Mouse (Mus musculus) limb, embryonic 15.5 days (tissue): ENCODE results near the gene Prkca. TPM values are rescaled to one million over a fixed set of nuclear protein-coding genes. Genes with fewer than 3 reads are reported as not detected.

ENCODE experiments used
- ATAC-seq: fragments of 200-750 bp; cut with Nextera tagmentation; 2 replicates; pipeline ENCODE4 v1.8.0; 2017; ENCODE audit warnings: low read depth, moderate TSS enrichment; ENCODE audit not compliant: insufficient number of reproducible peaks, low FRiP score, low TSS enrichment
- H3K27ac ChIP-seq: fragments of 300-500 bp; sonication (generic); 2 replicates; pipeline ENCODE4 v1.5.1; 2015; ENCODE audit warnings: moderate library complexity, mild to moderate bottlenecking, inconsistent platforms
- H3K27me3 ChIP-seq: fragments of 300-500 bp; sonication (generic); 2 replicates; pipeline ENCODE4 v1.6.1; 2015; ENCODE audit warnings: inconsistent platforms
- H3K36me3 ChIP-seq: fragments of 300-500 bp; sonication (generic); 2 replicates; pipeline ENCODE4 v1.6.1; 2015; ENCODE audit warnings: inconsistent platforms
- H3K4me1 ChIP-seq: fragments of 300-500 bp; sonication (generic); 2 replicates; pipeline ENCODE4 v1.6.1; 2015; ENCODE audit warnings: inconsistent platforms
- H3K4me2 ChIP-seq: fragments of 300-500 bp; sonication (generic); 2 replicates; pipeline ENCODE4 v1.6.1; 2015; ENCODE audit warnings: mild to moderate bottlenecking, inconsistent platforms
- H3K4me3 ChIP-seq: fragments of 300-500 bp; sonication (generic); 2 replicates; pipeline ENCODE4 v1.5.1; 2015; ENCODE audit warnings: mild to moderate bottlenecking, inconsistent platforms
- H3K9ac ChIP-seq: fragments of 300-500 bp; sonication (generic); 2 replicates; pipeline ENCODE4 v1.6.1; 2015; ENCODE audit warnings: inconsistent platforms
- H3K9me3 ChIP-seq: fragments of 300-500 bp; sonication (generic); 2 replicates; pipeline ENCODE4 v1.6.1; 2016; ENCODE audit warnings: inconsistent platforms
- WGBS: fragments of 180-500 bp; shearing (Covaris S2); methylation state at CpG from one replicate; pipeline ENCODE4 v1.1.7; 2015; 5-methylcytosine and 5-hydroxymethylcytosine counted together
- polyA plus RNA-seq: library from polyadenylated mRNA; unstranded; fragments of >200 nt; fragmentation: Nextera tagmentation; extraction: Ambion mirVana; gene quantifications from 2 replicates; pipeline ENCODE4 v1.2.1, GENCODE M21; 2015

Prkca gene
- polyA plus RNA-seq, 1 experiment from 2014 or later: 8.3 TPM

- 63% methylated on average over 5 of the region's 5 CpGs for WGBS
Observed at GRCm38 (mm10) chr11:108309791-108310190, 33.9 kb downstream of the Prkca start.

GRCm38 (mm10) chr11:108308253-108308652, 35.5 kb downstream of the Prkca start:
- Histone ChIP-seq H3K9ac (no peak overlapping the region), H3K27me3 (no peaks in the 10 kb centered on the region), H3K27ac (no peak overlapping the region), H3K4me3 (no peak overlapping the region), H3K9me3 (no peaks in the 10 kb centered on the region), H3K4me2 (no peak overlapping the region), H3K4me1 (no peaks in the 10 kb centered on the region), H3K36me3 (no peaks in the 10 kb centered on the region)
- 91% methylated on average over 5 of the region's 5 CpGs for WGBS
- no peak for ATAC-seq

More at GRCm38 (mm10) chr11:108309791-108310190, 33.9 kb downstream of the Prkca start:
- no peak overlapping the region for H3K4me3 ChIP-seq
- H3K9me3 ChIP-seq: no peaks in the 10 kb centered on the region
- no peak for ATAC-seq
- no peak overlapping the region for H3K4me2 ChIP-seq
- no peak overlapping the region for H3K9ac ChIP-seq
- no peaks in the 10 kb centered on the region for H3K27me3 ChIP-seq
- no peak overlapping the region for H3K27ac ChIP-seq
- H3K36me3 ChIP-seq: no peaks in the 10 kb centered on the region
- H3K4me1 ChIP-seq: peaks cover 3% of the 10 kb centered on the region; the same call in 1 of the 2 replicates

DNA sequence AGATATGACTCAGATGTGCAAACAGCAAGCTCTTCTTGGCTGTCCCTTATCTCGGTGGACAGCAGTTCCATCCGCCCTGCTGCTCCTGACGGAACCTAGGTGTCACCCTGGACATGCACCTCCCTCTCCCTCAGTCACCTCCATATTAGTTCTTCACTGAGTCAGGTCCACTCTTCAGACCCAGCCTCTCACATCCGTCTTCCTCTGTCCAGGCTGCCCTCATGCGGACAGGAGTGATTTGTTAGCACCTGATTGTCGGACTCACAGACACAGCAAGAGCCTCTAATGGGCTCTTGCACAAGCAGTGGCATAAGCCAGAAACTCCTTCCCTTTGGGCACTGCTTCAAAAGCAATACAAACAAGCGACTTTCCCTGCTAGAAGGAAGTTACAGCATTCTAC, 36.5 kb downstream of the Prkca start:
- Histone ChIP-seq H3K36me3 (no peaks in the 10 kb centered on the region), H3K4me2 (no peak overlapping the region), H3K27ac (no peak overlapping the region), H3K4me3 (no peak overlapping the region), H3K4me1 (peaks cover 6% of the 10 kb centered on the region; the same call in 1 of the 2 replicates), H3K9ac (no peak overlapping the region), H3K9me3 (no peaks in the 10 kb centered on the region), H3K27me3 (no peaks in the 10 kb centered on the region)
- no peak for ATAC-seq
- 66% methylated on average over 7 of the region's 7 CpGs for WGBS

GRCm38 (mm10) chr11:108303787-108304186, 39.9 kb downstream of the Prkca start:
- H3K9ac ChIP-seq: no peak overlapping the region
- no peak overlapping the region for H3K27ac ChIP-seq
- no peaks in the 10 kb centered on the region for H3K9me3 ChIP-seq
- no peak overlapping the region for H3K4me2 ChIP-seq
- no peak for ATAC-seq
- no peaks in the 10 kb centered on the region for H3K27me3 ChIP-seq
- no peak overlapping the region for H3K4me3 ChIP-seq
- 88% methylated on average over 4 of the region's 4 CpGs for WGBS
- H3K4me1 ChIP-seq: peaks cover 36% of the 10 kb centered on the region
- no peaks in the 10 kb centered on the region for H3K36me3 ChIP-seq

GRCm38 (mm10) chr11:108301796-108302490, 41.8 kb downstream of the Prkca start:
- Histone ChIP-seq H3K4me2 (no peak overlapping the region), H3K9ac (no peak overlapping the region), H3K27me3 (no peaks in the 10 kb centered on the region), H3K9me3 (no peaks in the 10 kb centered on the region), H3K27ac (0 out of 2 replicates have a peak overlapping the region, but pooled peaks have one; percentile 38), H3K36me3 (no peaks in the 10 kb centered on the region), H3K4me1 (peaks cover 36% of the 10 kb centered on the region), H3K4me3 (no peak overlapping the region)
- no peak for ATAC-seq
- whole genome bisulfite sequencing: 48% methylated on average over 10 of the region's 10 CpGs

GRCm38 (mm10) chr11:108301036-108301435, 42.7 kb downstream of the Prkca start:
- WGBS: 66% methylated on average over 6 of the region's 6 CpGs
- H3K4me3 ChIP-seq: no peak overlapping the region
- no peaks in the 10 kb centered on the region for H3K27me3 ChIP-seq

GRCm38 (mm10) chr11:108300443-108300842, 43.3 kb downstream of the Prkca start:
- no peak for ATAC-seq
- Histone ChIP-seq H3K4me3 (no peak overlapping the region), H3K4me1 (peaks cover 36% of the 10 kb centered on the region), H3K9me3 (no peaks in the 10 kb centered on the region), H3K4me2 (no peak overlapping the region), H3K27ac (no peak overlapping the region), H3K9ac (no peak overlapping the region), H3K36me3 (no peaks in the 10 kb centered on the region), H3K27me3 (no peaks in the 10 kb centered on the region)
- 91% methylated on average over 1 of the region's 1 CpGs for WGBS

More at GRCm38 (mm10) chr11:108301036-108301435, 42.7 kb downstream of the Prkca start:
- ATAC-seq: no peak
- Histone ChIP-seq H3K4me2 (no peak overlapping the region), H3K4me1 (peaks cover 36% of the 10 kb centered on the region), H3K27ac (no peak overlapping the region), H3K36me3 (no peaks in the 10 kb centered on the region), H3K9me3 (no peaks in the 10 kb centered on the region), H3K9ac (no peak overlapping the region)

DNA sequence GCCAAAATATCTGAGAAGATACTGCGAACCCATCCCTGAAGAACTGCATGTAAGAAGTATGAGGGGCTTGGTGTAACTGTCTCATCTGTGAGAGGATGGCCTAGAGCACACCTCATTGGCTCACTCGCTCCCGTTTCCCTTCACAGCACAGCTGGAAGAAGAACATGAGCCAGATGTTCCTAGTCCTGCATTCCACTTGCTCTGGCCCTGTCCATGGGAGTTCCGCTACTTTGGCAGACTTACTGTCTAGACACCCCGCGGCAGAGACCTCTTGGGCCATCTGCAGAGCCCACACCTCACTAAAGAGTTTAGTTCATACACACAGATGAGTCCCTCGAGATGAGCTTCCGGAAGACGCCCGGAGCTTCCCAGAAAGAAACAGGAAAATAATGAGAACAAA, 43.8 kb downstream of the Prkca start:
- no peaks in the 10 kb centered on the region for H3K9me3 ChIP-seq
- no peak overlapping the region for H3K27ac ChIP-seq
- H3K9ac ChIP-seq: no peak overlapping the region
- peak; percentile 40; the same call in 1 of the 2 replicates for ATAC-seq
- H3K27me3 ChIP-seq: no peaks in the 10 kb centered on the region
- 49% methylated on average over 10 of the region's 10 CpGs for WGBS
- no peak overlapping the region for H3K4me3 ChIP-seq
- no peak overlapping the region for H3K4me2 ChIP-seq
- peaks cover 36% of the 10 kb centered on the region for H3K4me1 ChIP-seq
- no peaks in the 10 kb centered on the region for H3K36me3 ChIP-seq

DNA sequence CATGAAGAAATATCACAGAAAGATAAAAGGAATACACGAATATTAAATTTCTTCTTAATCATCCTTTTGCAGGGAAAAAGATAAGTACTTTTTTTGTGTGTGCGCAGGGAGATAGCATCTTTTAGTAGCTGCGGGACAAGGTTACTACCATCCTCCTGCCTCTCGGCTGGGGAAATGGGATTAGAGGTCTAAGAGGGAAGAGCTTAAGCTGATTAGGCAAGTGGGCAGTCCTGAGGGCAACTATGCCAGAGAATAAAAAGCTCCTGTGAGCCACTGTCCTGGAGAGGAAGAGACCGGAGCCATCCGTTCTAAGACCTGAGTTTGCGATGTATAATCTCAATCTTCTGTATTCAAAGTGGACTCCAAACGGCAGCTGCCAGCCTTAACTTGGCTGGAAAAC, 45.8 kb downstream of the Prkca start:
- Histone ChIP-seq H3K27ac (no peak overlapping the region), H3K36me3 (no peaks in the 10 kb centered on the region), H3K4me2 (no peak overlapping the region), H3K4me1 (peaks cover 39% of the 10 kb centered on the region), H3K9me3 (no peaks in the 10 kb centered on the region), H3K9ac (no peak overlapping the region), H3K27me3 (no peaks in the 10 kb centered on the region), H3K4me3 (no peak overlapping the region)
- no peak for ATAC-seq
- 79% methylated on average over 8 of the region's 8 CpGs for WGBS

GRCm38 (mm10) chr11:108295373-108295772, 48.4 kb downstream of the Prkca start:
- Histone ChIP-seq H3K4me3 (no peak overlapping the region), H3K9ac (no peak overlapping the region), H3K36me3 (no peaks in the 10 kb centered on the region), H3K9me3 (no peaks in the 10 kb centered on the region), H3K4me1 (peaks cover 16% of the 10 kb centered on the region), H3K27me3 (no peaks in the 10 kb centered on the region), H3K27ac (no peak overlapping the region), H3K4me2 (no peak overlapping the region)
- ATAC-seq: no peak

- H3K9me3 ChIP-seq: no peaks in the 10 kb centered on the region
- H3K4me1 ChIP-seq: peaks cover 7% of the 10 kb centered on the region; the same call in 1 of the 2 replicates
- no peak overlapping the region for H3K27ac ChIP-seq
- ATAC-seq: no peak
- no peak overlapping the region for H3K4me2 ChIP-seq
- no peak overlapping the region for H3K9ac ChIP-seq
- WGBS: 89% methylated on average over 12 of the region's 12 CpGs
- no peak overlapping the region for H3K4me3 ChIP-seq
- H3K36me3 ChIP-seq: no peaks in the 10 kb centered on the region
- H3K27me3 ChIP-seq: no peaks in the 10 kb centered on the region
Observed at GRCm38 (mm10) chr11:108294305-108294813, 49.4 kb downstream of the Prkca start.

GRCm38 (mm10) chr11:108293843-108294242, 49.9 kb downstream of the Prkca start:
- H3K36me3 ChIP-seq: no peaks in the 10 kb centered on the region
- no peak overlapping the region for H3K9ac ChIP-seq
- 0 out of 2 replicates have a peak, but pooled peaks cover 4% of the 10 kb centered on the region for H3K4me1 ChIP-seq
- H3K4me2 ChIP-seq: no peak overlapping the region
- ATAC-seq: no peak
- WGBS: 76% methylated on average over 3 of the region's 3 CpGs
- H3K9me3 ChIP-seq: no peaks in the 10 kb centered on the region
- H3K27ac ChIP-seq: no peak overlapping the region
- H3K4me3 ChIP-seq: no peak overlapping the region
- H3K27me3 ChIP-seq: no peaks in the 10 kb centered on the region
